Mouse (Mus musculus) neutrophil, adult 65 days (primary cell): ENCODE data around the gene Rad54l. TPM values are rescaled to one million over a fixed set of nuclear protein-coding genes. Genes with fewer than 3 reads are reported as not detected.

Source experiments
- total RNA-seq: library from RNA; stranded (reverse); gene quantifications from 2 replicates; pipeline ENCODE4 v1.2.4, GENCODE M21; 2023

Rad54l gene
- total RNA-seq = 12.9 and 14.0 TPM in 2 replicates

GRCm38 (mm10) chr4:116123602-116124519 lies at the start of gene Rad54l, which contains the start of gene Pomgnt1:
Gene Rad54l, minus strand, starts transcription at chr4:116123690.
Gene Pomgnt1, plus strand, starts transcription at chr4:116123840.

GRCm38 (mm10) chr4:116173072-116173471 lies 49.6 kb upstream of the Rad54l start, which contains the start of the genes 1700042G07Rik and Gm49337:
Gene 1700042G07Rik, plus strand, starts transcription at chr4:116173372.
Gene Gm49337, plus strand, starts transcription at chr4:116173384.

GRCm38 (mm10) chr4:116167404-116167803 lies 43.9 kb upstream of the Rad54l start, which contains the start of gene Tspan1:
Gene Tspan1, minus strand, starts transcription at chr4:116167601.

GRCm38 (mm10) chr4:116151238-116151637 lies 27.7 kb upstream of the Rad54l start, which contains the start of gene Lurap1:
Gene Lurap1, minus strand, starts transcription at chr4:116151338.

GRCm38 (mm10) chr4:116074861-116075620 lies 48.4 kb downstream of the Rad54l start, which contains the start of the genes Uqcrh and Lrrc41:
Gene Uqcrh, minus strand, starts transcription at chr4:116075071.
Gene Lrrc41, plus strand, starts transcription at chr4:116075269.

GRCm38 (mm10) chr4:116053399-116053961 lies 70.0 kb downstream of the Rad54l start, which contains the start of gene Nsun4:
Gene Nsun4, minus strand, starts transcription at chr4:116053876.

Other genes with a start within 250 kb of the Rad54l start
- gene Kncn, start 239.3 kb downstream of the Rad54l start, total RNA-seq = not detected in 2 replicates
- not detected in 2 replicates for gene 6430628N08Rik, start 233.0 kb downstream of the Rad54l start, total RNA-seq
- gene Dmbx1, start 183.8 kb downstream of the Rad54l start, total RNA-seq = not detected in 2 replicates
- gene Faah, start 105.8 kb downstream of the Rad54l start, total RNA-seq = 0.27 and 3.2 TPM in 2 replicates
- 7.5 and 9.8 TPM in 2 replicates for gene Nsun4, start 69.8 kb downstream of the Rad54l start, total RNA-seq
- gene Uqcrh, start 48.6 kb downstream of the Rad54l start, total RNA-seq = 191 and 244 TPM in 2 replicates
- gene Lrrc41, start 48.4 kb downstream of the Rad54l start, total RNA-seq = 18.4 and 22.5 TPM in 2 replicates
- gene Pomgnt1, start 150 bp upstream of the Rad54l start, total RNA-seq = 7.2 and 8.5 TPM in 2 replicates
- not detected in 2 replicates for gene Lurap1, start 27.6 kb upstream of the Rad54l start, total RNA-seq
- not detected in 2 replicates for gene Tspan1, start 43.9 kb upstream of the Rad54l start, total RNA-seq
- gene 1700042G07Rik, start 49.7 kb upstream of the Rad54l start, total RNA-seq = not detected in 2 replicates
- gene Gm49337, start 49.7 kb upstream of the Rad54l start, total RNA-seq = not detected in 2 replicates
- 0.47 and 0.64 TPM in 2 replicates for gene Pik3r3, start 97.9 kb upstream of the Rad54l start, total RNA-seq